Mouse (Mus musculus) macrophage (primary cell): ENCODE results near the gene Jag1. TPM values are rescaled to one million over a fixed set of nuclear protein-coding genes. Genes with fewer than 3 reads are reported as not detected.

ENCODE experiments used
- H3K27ac ChIP-seq: fragments of 350-480 bp; formaldehyde crosslinking; 2 replicates; pipeline ENCODE4 v1.9.0; 2021
- H3K36me3 ChIP-seq: fragments of 350-480 bp; formaldehyde crosslinking; 2 replicates; pipeline ENCODE4 v1.9.0; 2021; ENCODE audit errors: inconsistent target
- H3K4me3 ChIP-seq: fragments of 350-480 bp; formaldehyde crosslinking; 2 replicates; pipeline ENCODE4 v1.9.0; 2021; ENCODE audit errors: inconsistent target
- H3K79me2 ChIP-seq: fragments of 350-480 bp; formaldehyde crosslinking; 2 replicates; pipeline ENCODE4 v1.9.0; 2021; ENCODE audit errors: inconsistent target
- WGBS: methylation state at CpG from one replicate; pipeline ENCODE4 v1.1.7; 2026; ENCODE audit warnings: inconsistent platforms; ENCODE audit not compliant: missing documents; 5-methylcytosine and 5-hydroxymethylcytosine counted together
- polyA plus RNA-seq: library from polyadenylated mRNA; stranded (reverse); fragments of 250-400 nt; gene quantifications from 3 replicates; pipeline ENCODE4 v1.2.4, GENCODE M21; 2018; ENCODE audit warnings: inconsistent platforms

Jag1 gene
- polyA plus RNA-seq, 1 experiment from 2014 or later, result 2.2 TPM

DNA sequence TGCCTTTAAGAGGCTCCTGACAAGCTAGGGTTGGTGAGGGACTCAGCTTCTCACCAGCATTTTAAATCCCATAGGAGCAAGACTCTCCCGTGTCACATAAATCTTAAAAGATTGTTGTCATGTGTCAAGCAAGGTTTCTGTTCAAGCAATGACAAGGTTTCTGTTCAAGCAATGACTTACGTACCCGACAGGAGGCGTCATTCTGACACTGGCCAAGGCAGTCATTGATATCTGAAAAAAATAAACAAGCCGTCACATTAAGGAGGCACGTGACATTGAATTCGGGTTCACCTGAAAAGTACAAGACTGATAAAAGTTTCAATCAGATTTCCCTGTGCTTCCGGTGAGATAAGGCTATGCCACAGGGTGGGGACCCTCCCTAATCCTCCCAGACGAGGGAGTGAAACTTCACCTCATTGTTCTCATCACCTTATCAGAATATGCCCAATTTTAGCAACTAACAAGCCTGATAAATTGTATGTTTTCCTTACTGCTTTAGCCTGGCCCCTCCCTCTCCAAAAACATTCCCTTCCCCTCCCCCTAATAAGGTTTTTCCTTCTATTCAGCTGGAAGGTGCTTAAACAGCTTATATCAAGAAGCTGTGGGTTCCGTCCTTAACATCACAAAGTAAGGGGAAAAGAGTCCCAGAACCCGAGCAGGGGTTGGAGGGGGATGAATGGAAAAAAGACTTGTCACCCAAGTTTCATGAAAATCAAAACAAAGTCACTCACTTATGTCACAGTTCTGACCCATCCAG is 24.5 kb downstream of the Jag1 start:
- Histone ChIP-seq H3K4me3 (no peak overlapping the region), H3K79me2 (no peaks in the 10 kb centered on the region), H3K36me3 (no peaks in the 10 kb centered on the region), H3K27ac (no peak overlapping the region)
- 92% methylated on average over 11 of the region's 11 CpGs for WGBS

DNA sequence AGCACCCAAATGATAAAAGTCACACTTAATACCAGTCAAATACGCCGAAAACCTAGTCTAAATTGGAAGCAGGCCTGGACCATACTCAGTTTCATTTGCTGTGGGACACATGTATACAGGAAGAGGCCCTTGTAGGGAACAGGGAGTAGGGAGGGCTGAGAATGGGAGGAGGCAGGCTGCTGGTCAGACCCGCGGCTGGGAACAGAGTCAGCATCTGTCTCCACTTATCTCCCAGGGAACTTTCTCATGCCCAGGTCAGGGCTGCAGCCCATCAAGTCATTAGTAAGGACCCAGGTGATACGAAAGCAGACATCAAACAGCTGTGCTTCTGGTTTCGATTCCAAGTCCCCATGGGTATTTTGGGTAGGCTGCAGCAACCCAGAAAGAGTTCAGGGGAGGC is 28.7 kb downstream of the Jag1 start:
- 87% methylated on average over 6 of the region's 6 CpGs for WGBS

DNA sequence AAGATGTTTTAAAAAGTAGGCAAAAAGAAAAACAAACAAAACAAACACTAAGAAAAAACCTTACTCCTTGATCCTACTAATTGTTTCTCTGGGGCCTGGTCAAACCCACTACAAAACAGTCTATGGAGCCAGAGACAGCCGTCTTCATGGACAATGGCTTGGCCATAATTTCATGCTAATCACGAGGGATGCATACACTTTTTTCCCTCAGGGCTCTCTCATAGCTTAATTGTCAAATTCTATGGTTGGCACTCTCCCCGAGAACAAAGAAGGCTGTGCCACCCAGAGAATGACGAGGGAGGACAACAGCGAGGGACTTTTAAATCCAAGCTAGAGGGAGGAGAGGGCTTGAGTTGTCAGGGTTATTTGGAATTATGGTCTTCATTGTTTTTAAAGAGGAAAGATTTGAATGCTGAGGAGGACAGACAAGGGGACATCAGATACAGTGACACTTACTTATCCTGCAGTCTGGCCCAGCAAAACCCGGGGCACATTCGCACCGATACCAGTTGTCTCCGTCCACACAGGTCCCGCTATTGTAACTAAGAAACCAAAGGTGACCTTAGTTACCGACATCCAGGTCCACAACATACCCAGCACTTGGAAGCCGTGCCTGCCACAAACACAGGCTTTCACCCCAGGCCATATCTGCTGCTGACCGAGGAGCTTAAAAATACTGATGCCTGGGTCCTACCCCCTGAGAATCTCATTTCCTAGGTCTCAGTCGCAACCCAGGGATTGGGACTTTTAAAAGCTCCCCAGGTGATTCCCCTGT is 29.6 kb downstream of the Jag1 start:
- H3K79me2 ChIP-seq, result no peaks in the 10 kb centered on the region
- 94% methylated on average over 14 of the region's 14 CpGs for WGBS
- no peak overlapping the region for H3K27ac ChIP-seq
- H3K4me3 ChIP-seq, result no peak overlapping the region
- no peaks in the 10 kb centered on the region for H3K36me3 ChIP-seq

More for the DNA sequence above, 28.7 kb downstream of the Jag1 start:
- Histone ChIP-seq H3K27ac (no peak overlapping the region), H3K36me3 (no peaks in the 10 kb centered on the region), H3K4me3 (no peak overlapping the region), H3K79me2 (no peaks in the 10 kb centered on the region)

DNA sequence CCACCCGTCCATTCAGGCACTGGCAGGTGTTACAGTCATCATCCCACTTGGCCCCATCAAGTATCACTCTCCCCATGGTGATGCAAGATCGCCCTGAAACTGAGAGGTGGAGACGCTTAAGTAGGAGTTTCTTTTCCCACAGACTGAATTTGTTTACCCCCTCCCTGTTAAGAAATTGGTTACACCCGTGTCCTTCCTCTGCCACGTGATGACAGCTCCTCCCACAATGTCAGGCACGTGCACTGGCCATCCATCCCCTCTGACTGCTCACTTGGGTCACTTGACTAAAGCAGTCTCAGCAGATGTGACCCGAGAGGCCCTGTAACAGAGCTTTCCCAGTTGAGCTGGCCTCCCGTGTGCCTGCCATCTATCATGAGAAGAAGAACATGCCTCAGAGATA is 31.2 kb downstream of the Jag1 start:
- H3K36me3 ChIP-seq, result no peaks in the 10 kb centered on the region
- H3K27ac ChIP-seq, result no peak overlapping the region
- WGBS, result 87% methylated on average over 8 of the region's 8 CpGs
- no peaks in the 10 kb centered on the region for H3K79me2 ChIP-seq
- no peak overlapping the region for H3K4me3 ChIP-seq

DNA sequence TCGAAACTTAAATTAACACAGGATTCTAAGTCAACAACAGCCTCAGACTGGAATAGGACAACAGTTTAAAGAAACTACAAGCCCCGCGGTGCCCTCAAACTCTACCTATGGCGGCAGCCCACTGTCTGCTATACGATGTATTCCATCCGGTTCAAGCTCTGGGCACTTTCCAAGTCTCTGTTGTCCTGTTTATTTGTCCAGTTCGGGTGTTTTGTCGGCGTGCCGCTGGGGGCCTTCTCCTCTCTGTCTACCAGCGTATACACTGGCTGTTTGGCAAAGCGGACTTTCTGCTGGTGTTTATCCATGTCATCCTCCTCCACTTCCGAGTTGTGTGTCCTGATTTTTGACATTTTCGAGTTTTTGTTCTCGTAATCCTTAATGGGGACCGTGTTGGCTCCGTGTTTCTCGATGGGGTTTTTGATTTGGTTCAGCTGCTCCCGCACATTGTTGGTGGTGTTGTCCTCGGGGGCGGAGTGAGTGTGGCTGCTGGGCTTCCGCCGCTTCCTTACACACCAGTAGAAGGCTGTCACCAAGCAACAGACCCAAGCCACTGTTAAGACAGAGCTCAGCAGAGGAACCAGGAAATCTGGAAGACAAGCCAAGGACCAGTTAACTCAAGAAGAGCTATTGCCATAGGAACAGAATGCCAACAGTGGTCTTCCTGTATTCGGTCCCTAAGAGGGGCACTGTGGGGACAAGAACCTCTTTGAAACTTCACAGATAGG is 33.4 kb downstream of the Jag1 start:
- H3K79me2 ChIP-seq, result no peaks in the 10 kb centered on the region
- no peak overlapping the region for H3K27ac ChIP-seq
- no peak overlapping the region for H3K4me3 ChIP-seq
- H3K36me3 ChIP-seq, result no peaks in the 10 kb centered on the region
- WGBS, result 95% methylated on average over 24 of the region's 24 CpGs

DNA sequence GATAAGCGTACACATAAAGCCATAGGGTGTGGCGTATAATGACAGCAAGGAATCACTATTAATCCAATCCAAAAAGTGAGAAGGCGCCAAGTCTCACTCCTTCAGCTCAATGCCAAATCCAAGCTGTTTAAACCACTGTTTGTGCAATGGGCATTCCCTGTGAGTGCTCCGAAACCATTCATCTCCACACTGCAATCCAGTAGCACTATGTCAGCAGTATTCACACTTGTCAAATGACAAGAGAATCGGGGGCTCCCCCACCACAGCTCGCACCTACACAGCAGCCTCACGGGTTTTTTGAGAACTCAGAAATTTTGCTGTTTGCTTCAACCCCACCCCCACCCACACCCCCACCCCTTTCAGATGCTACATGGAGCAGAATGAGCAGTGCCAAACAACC is 35.4 kb downstream of the Jag1 start:
- no peaks in the 10 kb centered on the region for H3K36me3 ChIP-seq
- H3K79me2 ChIP-seq, result no peaks in the 10 kb centered on the region
- H3K27ac ChIP-seq, result no peak overlapping the region
- 95% methylated on average over 7 of the region's 7 CpGs for WGBS
- no peak overlapping the region for H3K4me3 ChIP-seq

DNA sequence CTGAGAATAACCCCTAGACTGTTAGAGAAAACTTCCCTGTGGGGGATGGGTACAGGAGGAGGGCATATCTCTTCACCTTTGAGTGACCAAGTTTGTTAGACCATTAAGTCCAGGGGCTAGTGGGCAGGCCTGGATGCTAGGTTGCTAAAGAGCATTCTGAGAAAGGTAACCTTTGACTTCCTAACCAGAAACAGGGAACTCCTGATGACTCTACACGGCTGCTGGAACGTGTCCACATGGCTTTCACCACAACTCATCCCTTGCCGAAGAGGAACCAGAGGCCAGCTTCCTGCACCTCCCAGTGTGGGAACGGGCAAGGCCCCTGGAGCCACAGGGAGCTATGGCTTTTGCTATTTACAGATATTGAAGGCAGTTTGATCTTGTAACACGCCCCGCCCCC is 36.0 kb downstream of the Jag1 start:
- H3K27ac ChIP-seq, result no peak overlapping the region
- H3K79me2 ChIP-seq, result no peaks in the 10 kb centered on the region
- no peaks in the 10 kb centered on the region for H3K36me3 ChIP-seq
- WGBS, result 67% methylated on average over 6 of the region's 6 CpGs
- no peak overlapping the region for H3K4me3 ChIP-seq

DNA sequence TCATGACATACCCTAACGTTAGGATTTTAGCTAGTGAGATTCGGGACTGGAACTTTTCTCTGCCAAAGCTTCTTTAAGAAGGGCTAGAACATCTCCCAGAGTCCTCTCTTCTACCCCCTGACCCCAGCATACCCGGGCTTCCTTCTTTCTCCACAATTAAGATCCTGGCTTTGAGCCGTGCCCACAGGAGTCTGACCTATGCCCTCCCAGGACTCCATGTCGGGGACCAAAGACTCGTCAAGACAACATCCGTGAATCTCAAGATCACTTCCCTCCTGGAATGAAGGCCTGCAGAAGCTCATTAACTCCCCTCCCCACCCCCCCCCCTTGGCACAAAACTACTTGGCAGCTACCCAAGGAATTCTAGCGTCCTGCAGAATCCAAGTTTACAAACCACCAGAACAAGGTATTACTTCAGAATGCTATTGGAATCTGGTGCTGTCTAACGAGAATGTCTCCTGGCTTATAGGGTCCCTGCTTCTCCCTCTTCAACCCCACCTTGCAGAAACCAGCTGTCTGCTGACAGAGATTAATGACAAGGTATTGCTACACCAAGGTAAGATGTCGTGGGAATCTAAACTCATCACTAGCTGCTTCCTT is 36.6 kb downstream of the Jag1 start:
- no peaks in the 10 kb centered on the region for H3K36me3 ChIP-seq
- 78% methylated on average over 10 of the region's 10 CpGs for WGBS
- no peak overlapping the region for H3K4me3 ChIP-seq
- H3K27ac ChIP-seq, result no peak overlapping the region
- no peaks in the 10 kb centered on the region for H3K79me2 ChIP-seq

DNA sequence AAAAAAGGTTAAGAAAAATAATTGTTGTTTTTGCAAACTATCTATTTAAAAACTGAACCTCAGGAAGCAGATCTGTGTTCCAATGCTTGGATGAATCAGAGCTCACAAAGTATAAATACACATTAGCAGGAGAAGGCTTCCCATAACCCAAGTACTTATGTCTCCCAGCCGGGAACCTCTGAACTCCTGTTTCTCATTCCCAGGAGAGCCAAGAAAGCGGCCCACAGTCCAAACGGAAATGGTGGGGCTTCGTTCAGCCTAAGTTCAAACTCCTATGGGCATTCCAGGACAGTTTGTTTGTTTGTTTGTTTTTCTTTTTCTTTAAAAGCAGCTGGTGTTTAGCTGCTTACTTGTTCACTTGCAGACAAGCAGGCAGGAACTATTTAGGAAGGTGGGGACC is 37.7 kb downstream of the Jag1 start:
- WGBS, result 91% methylated on average over 4 of the region's 4 CpGs
- Histone ChIP-seq H3K36me3 (no peaks in the 10 kb centered on the region), H3K4me3 (no peak overlapping the region), H3K27ac (no peak overlapping the region), H3K79me2 (no peaks in the 10 kb centered on the region)

DNA sequence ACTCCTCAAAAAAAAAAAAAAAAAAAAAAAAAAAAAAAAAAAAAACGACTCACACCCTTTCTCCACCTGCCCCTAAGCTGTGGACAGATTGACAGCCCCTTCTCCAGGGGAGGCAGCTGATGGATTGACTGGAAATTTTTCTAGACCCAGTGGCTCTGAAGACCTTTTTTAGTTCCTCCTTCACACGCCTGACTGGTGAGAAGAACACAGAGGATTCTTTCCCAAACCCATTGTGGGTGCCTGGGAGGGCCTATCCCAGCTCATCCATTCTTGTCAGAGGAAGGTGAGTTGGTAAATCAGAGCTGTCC is 42.2 kb downstream of the Jag1 start:
- Histone ChIP-seq H3K4me3 (no peak overlapping the region), H3K36me3 (no peaks in the 10 kb centered on the region), H3K79me2 (no peaks in the 10 kb centered on the region), H3K27ac (no peak overlapping the region)
- WGBS, result 82% methylated on average over 1 of the region's 2 CpGs

DNA sequence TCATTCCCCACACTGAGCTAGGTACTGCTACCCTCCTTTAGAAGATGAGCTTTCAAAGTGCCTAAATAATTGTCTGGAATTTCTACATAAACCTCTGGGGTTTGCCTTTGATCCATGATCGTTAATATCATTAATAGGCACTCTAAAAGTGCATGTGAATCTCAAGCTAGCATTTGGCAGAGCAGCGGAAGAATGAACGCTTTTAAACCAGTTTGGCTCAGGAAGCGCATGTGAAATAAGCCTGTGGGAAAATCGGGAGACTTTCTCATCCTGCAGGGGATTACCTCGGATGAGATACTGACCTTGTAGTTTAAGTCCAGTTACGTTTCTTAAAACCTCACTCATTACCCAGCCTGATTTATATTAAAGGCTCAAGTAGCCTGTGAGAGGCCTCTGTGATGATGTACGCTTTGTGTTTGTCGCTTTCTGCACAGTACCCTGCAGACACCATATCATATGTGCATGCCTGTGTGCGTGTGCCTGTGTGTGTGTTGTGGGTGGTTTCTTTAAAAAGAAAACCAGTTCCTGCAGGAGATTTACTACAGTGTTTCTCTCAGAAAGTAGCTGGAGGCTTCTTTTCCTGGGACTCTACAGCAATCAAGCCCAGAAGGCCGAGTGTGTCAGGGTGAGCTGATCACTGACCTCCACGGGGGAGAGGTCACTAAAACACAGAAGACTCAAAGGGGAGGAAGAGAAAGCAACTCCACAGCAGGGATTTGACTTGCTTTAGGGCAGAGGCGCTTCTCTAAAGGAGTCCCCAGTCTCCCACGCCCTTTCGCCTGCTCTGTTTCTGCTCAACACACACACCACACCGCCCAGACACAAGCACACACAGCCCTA is 42.8 kb downstream of the Jag1 start:
- Histone ChIP-seq H3K79me2 (no peaks in the 10 kb centered on the region), H3K4me3 (no peak overlapping the region), H3K36me3 (no peaks in the 10 kb centered on the region), H3K27ac (no peak overlapping the region)
- 82% methylated on average over 12 of the region's 16 CpGs for WGBS

DNA sequence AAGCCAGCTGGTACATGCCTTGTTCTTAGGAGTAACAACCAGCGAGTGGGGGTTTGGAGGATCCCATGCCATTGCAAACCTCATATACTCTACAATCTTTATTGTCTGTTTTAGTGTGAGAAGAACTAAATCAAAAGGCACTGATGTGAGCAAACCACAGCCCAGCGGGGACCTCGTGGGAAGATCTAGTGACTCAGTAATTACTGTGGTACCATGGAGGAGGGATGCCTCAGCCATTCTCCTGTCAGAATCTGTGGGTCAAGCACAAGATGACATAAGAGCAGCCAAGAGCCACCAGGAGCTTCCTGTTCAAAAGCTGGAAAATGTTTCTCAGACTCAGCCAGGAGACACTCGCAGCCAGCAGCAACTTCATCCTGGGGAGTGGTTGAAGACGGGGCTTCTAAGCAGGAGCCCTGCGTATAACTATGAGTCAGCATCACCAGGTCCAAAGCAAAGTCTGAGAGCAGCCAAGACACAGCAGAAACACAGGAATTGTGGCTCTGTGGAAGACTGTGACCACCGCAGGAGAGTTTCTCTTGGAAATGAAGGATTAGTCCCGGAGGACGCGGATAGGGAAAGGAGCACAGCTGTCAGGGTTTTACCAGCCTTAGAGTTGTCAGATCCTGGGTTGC is 48.8 kb downstream of the Jag1 start:
- Histone ChIP-seq H3K27ac (no peak overlapping the region), H3K4me3 (no peak overlapping the region), H3K36me3 (0 out of 2 replicates have a peak, but pooled peaks cover 4% of the 10 kb centered on the region), H3K79me2 (no peaks in the 10 kb centered on the region)
- 96% methylated on average over 8 of the region's 10 CpGs for WGBS

DNA sequence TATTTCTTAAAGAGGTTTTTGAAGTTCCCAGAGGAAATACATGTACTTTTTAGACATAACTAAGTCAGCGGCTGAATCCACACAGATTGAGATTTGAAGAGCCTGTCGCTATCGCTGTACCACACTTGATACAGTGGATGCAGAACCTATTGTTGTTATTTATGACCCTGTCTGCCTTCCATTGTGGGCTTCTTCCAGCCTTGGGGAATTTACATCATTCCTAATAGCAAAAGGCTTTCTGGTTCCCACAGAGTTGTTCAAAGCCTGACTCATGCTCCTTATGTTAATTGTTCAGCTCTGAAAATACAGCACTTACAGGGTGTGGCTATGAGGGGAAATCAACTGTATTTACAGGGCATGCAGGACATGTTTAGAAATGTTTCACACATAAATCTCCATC is 51.9 kb downstream of the Jag1 start:
- Histone ChIP-seq H3K4me3 (no peak overlapping the region), H3K36me3 (0 out of 2 replicates have a peak, but pooled peaks cover 4% of the 10 kb centered on the region), H3K27ac (no peak overlapping the region), H3K79me2 (no peaks in the 10 kb centered on the region)
- 97% methylated on average over 3 of the region's 3 CpGs for WGBS

DNA sequence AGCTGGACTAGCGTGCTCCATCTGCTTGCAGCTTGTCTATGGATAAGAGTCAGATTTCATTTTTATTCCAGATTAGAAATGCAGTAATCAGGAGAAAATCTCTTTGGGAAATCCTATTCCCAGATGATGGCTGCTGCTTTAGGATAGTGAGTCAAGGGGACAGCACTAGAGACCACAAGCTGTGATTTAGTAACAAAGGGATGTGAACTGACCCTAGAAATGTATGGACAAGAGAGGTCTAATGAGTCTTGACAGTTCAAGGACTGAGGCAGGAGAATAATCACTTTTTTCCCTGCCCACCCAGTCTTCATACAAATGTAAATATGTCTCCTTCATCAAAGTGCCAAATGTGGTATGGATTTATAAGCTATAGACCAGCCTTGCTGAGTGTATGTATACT is 52.6 kb downstream of the Jag1 start:
- Histone ChIP-seq H3K27ac (no peak overlapping the region), H3K4me3 (no peak overlapping the region), H3K36me3 (0 out of 2 replicates have a peak, but pooled peaks cover 4% of the 10 kb centered on the region), H3K79me2 (no peaks in the 10 kb centered on the region)
- 90% methylated on average over 1 of the region's 1 CpGs for WGBS
